Mouse (Mus musculus): ENCODE data around the gene Snrnp25. TPM values are rescaled to one million over a fixed set of nuclear protein-coding genes. Genes with fewer than 3 reads are reported as not detected.

Gene Snrnp25
- polyA plus RNA-seq, 1 experiment from 2014 or later: 87.0 TPM

GRCm38 (mm10) chr11:32226124-32226871 is 21.1 kb downstream of the Snrnp25 start, which contains the start of gene Mpg:
Mpg (plus strand) TSS chr11:32226505.
- DNase-seq (ENCODE audit: low spot score, missing footprints): peak; percentile 97
- peak; percentile 88 for ATAC-seq (ENCODE audit: low FRiP score)
- peak within 1 kb of the TSS; percentile 81 for H3K4me2 ChIP-seq
- H3K9me3 ChIP-seq (ENCODE audit: control insufficient read depth, low read length): no peaks in the 10 kb centered on the region
- 0 out of 2 replicates have a peak, but pooled peaks cover 3% of the 10 kb centered on the region for H3K36me3 ChIP-seq (ENCODE audit: control insufficient read depth, insufficient read depth, low read length)
- H3K4me3 ChIP-seq (ENCODE audit: low read depth, low read length): peak within 1 kb of the TSS; percentile 71
- H3K4me1 ChIP-seq (ENCODE audit: control insufficient read depth, insufficient read depth, low read length): peaks cover 22% of the 10 kb centered on the region
- peak within 1 kb of the TSS; percentile 83 for H3K9ac ChIP-seq (ENCODE audit: low read length)
- WGBS: 3% methylated on average over 47 of the region's 47 CpGs
- no peak within 1 kb of the TSS for H3K27ac ChIP-seq (ENCODE audit: low read depth, low read length)
- peaks cover 15% of the 10 kb centered on the region for H3K27me3 ChIP-seq (ENCODE audit: control insufficient read depth, insufficient read depth, low read length)

DNA sequence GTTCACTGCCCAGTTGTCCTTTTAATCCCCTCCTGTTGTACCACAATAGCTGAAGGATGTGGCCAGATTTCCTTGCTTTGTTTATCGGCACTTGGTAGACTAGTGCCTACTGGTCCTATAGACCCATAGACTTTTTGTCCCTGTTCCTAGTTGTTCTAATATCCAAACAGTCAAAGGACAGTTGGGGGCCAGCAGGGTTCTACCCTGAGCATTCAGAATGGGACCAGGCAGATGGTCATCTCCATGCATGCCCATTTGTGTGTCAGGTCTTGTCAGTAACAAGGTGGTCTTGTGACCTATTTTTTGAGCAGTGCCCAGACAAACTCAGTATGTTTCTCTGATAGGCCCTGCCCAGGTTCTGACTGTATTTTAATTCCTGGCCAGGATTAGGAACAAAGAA is 21.8 kb downstream of the Snrnp25 start:
- peak overlapping the region; percentile 81 for H3K4me2 ChIP-seq
- no peaks in the 10 kb centered on the region for H3K9me3 ChIP-seq (ENCODE audit: control insufficient read depth, low read length)
- H3K27ac ChIP-seq (ENCODE audit: low read depth, low read length): no peak overlapping the region
- H3K36me3 ChIP-seq (ENCODE audit: control insufficient read depth, insufficient read depth, low read length): 0 out of 2 replicates have a peak, but pooled peaks cover 5% of the 10 kb centered on the region
- H3K27me3 ChIP-seq (ENCODE audit: control insufficient read depth, insufficient read depth, low read length): peaks cover 15% of the 10 kb centered on the region
- peaks cover 18% of the 10 kb centered on the region for H3K4me1 ChIP-seq (ENCODE audit: control insufficient read depth, insufficient read depth, low read length)
- 21% methylated on average over 1 of the region's 1 CpGs for WGBS
- peak overlapping the region; percentile 83 for H3K9ac ChIP-seq (ENCODE audit: low read length)
- ATAC-seq (ENCODE audit: low FRiP score): no peak
- H3K4me3 ChIP-seq (ENCODE audit: low read depth, low read length): peak overlapping the region; percentile 71
- DNase-seq (ENCODE audit: low spot score, missing footprints): no peak

GRCm38 (mm10) chr11:32227555-32227954 is 22.3 kb downstream of the Snrnp25 start:
- Histone ChIP-seq H3K27ac (ENCODE audit: low read depth, low read length) (no peak overlapping the region), H3K4me3 (ENCODE audit: low read depth, low read length) (no peak overlapping the region), H3K36me3 (ENCODE audit: control insufficient read depth, insufficient read depth, low read length) (peaks cover 5% of the 10 kb centered on the region; the same call in 1 of the 2 replicates), H3K27me3 (ENCODE audit: control insufficient read depth, insufficient read depth, low read length) (peaks cover 11% of the 10 kb centered on the region), H3K9me3 (ENCODE audit: control insufficient read depth, low read length) (no peaks in the 10 kb centered on the region), H3K4me2 (no peak overlapping the region), H3K4me1 (ENCODE audit: control insufficient read depth, insufficient read depth, low read length) (peaks cover 13% of the 10 kb centered on the region), H3K9ac (ENCODE audit: low read length) (peak overlapping the region; percentile 83; the same call in 1 of the 2 replicates)
- ATAC-seq (ENCODE audit: low FRiP score) (no peak), DNase-seq (ENCODE audit: low spot score, missing footprints) (no peak)
- 92% methylated on average over 9 of the region's 9 CpGs for WGBS

GRCm38 (mm10) chr11:32228292-32228845 is 23.2 kb downstream of the Snrnp25 start:
- H3K9ac ChIP-seq (ENCODE audit: low read length): no peak overlapping the region
- H3K4me2 ChIP-seq: no peak overlapping the region
- no peak overlapping the region for H3K27ac ChIP-seq (ENCODE audit: low read depth, low read length)
- peaks cover 8% of the 10 kb centered on the region for H3K4me1 ChIP-seq (ENCODE audit: control insufficient read depth, insufficient read depth, low read length)
- no peak for ATAC-seq (ENCODE audit: low FRiP score)
- no peaks in the 10 kb centered on the region for H3K9me3 ChIP-seq (ENCODE audit: control insufficient read depth, low read length)
- peaks cover 3% of the 10 kb centered on the region; the same call in 1 of the 2 replicates for H3K27me3 ChIP-seq (ENCODE audit: control insufficient read depth, insufficient read depth, low read length)
- 91% methylated on average over 3 of the region's 3 CpGs for WGBS
- DNase-seq (ENCODE audit: low spot score, missing footprints): peak; percentile 62
- H3K4me3 ChIP-seq (ENCODE audit: low read depth, low read length): no peak overlapping the region
- peaks cover 6% of the 10 kb centered on the region for H3K36me3 ChIP-seq (ENCODE audit: control insufficient read depth, insufficient read depth, low read length)

- Histone ChIP-seq H3K4me3 (ENCODE audit: low read depth, low read length) (no peak overlapping the region), H3K27me3 (ENCODE audit: control insufficient read depth, insufficient read depth, low read length) (no peaks in the 10 kb centered on the region), H3K9me3 (ENCODE audit: control insufficient read depth, low read length) (no peaks in the 10 kb centered on the region), H3K9ac (ENCODE audit: low read length) (no peak overlapping the region), H3K4me2 (no peak overlapping the region), H3K27ac (ENCODE audit: low read depth, low read length) (no peak overlapping the region), H3K4me1 (ENCODE audit: control insufficient read depth, insufficient read depth, low read length) (peaks cover 8% of the 10 kb centered on the region), H3K36me3 (ENCODE audit: control insufficient read depth, insufficient read depth, low read length) (peaks cover 8% of the 10 kb centered on the region)
- DNase-seq (ENCODE audit: low spot score, missing footprints) (no peak), ATAC-seq (ENCODE audit: low FRiP score) (no peak)
- whole genome bisulfite sequencing: 83% methylated on average over 4 of the region's 4 CpGs
Measured at GRCm38 (mm10) chr11:32230220-32230619, 25.0 kb downstream of the Snrnp25 start.

- DNase-seq (ENCODE audit: low spot score, missing footprints) (no peak), ATAC-seq (ENCODE audit: low FRiP score) (no peak)
- no peaks in the 10 kb centered on the region for H3K27me3 ChIP-seq (ENCODE audit: control insufficient read depth, insufficient read depth, low read length)
- peaks cover 8% of the 10 kb centered on the region for H3K4me1 ChIP-seq (ENCODE audit: control insufficient read depth, insufficient read depth, low read length)
- peaks cover 8% of the 10 kb centered on the region for H3K36me3 ChIP-seq (ENCODE audit: control insufficient read depth, insufficient read depth, low read length)
- no peak overlapping the region for H3K4me2 ChIP-seq
- no peak overlapping the region for H3K9ac ChIP-seq (ENCODE audit: low read length)
- no peak overlapping the region for H3K4me3 ChIP-seq (ENCODE audit: low read depth, low read length)
- H3K27ac ChIP-seq (ENCODE audit: low read depth, low read length): no peak overlapping the region
- WGBS: 89% methylated on average over 2 of the region's 2 CpGs
- H3K9me3 ChIP-seq (ENCODE audit: control insufficient read depth, low read length): no peaks in the 10 kb centered on the region
Measured at GRCm38 (mm10) chr11:32231125-32231524, 25.9 kb downstream of the Snrnp25 start.

DNA sequence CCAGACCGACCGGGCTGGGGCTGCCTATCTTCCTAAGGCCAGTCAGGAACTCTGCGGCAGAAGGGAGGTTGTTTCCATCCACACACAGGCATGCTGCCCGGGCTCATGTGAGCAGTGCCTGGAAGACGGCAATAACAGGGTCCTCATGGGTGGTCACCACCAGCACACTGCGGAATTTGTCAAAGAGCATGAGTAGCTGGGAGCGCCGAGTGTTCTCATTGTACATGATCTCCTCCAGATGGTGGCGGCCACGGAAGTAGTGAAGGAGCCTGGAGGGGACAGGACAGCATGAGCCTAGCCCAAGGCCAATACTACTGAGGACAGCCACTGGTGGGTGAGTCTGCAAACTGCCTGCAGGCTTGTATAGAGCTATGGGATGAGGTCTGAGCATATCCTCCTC is 27.6 kb downstream of the Snrnp25 start:
- Histone ChIP-seq H3K4me2 (no peak overlapping the region), H3K4me1 (ENCODE audit: control insufficient read depth, insufficient read depth, low read length) (no peaks in the 10 kb centered on the region), H3K27ac (ENCODE audit: low read depth, low read length) (no peak overlapping the region), H3K27me3 (ENCODE audit: control insufficient read depth, insufficient read depth, low read length) (no peaks in the 10 kb centered on the region), H3K9me3 (ENCODE audit: control insufficient read depth, low read length) (no peaks in the 10 kb centered on the region), H3K4me3 (ENCODE audit: low read depth, low read length) (no peak overlapping the region), H3K36me3 (ENCODE audit: control insufficient read depth, insufficient read depth, low read length) (peaks cover 8% of the 10 kb centered on the region), H3K9ac (ENCODE audit: low read length) (no peak overlapping the region)
- DNase-seq (ENCODE audit: low spot score, missing footprints) (no peak), ATAC-seq (ENCODE audit: low FRiP score) (peak; percentile 41; the same call in 1 of the 2 replicates)
- 87% methylated on average over 10 of the region's 10 CpGs for WGBS

DNA sequence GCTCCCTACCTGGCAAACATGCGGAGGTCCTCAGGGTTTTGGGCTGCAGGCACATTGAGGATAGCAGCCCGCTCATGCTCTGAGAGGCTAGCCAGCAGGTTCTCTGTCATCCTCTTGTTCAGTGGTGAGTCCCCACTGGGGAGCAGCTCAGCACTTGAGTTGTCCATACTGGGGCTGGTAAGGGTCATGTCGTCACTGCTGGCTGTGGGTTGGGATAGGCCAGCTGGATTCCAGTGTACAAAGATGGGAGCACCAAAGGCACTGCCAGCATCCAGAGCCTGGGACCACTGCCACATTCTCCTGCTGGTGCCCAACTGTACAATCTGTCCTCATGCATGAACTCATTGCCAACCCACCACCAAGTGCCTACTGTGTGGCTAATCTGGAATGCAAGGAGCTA is 28.7 kb downstream of the Snrnp25 start:
- DNase-seq (ENCODE audit: low spot score, missing footprints) (peak; percentile 64), ATAC-seq (ENCODE audit: low FRiP score) (no peak)
- H3K9ac ChIP-seq (ENCODE audit: low read length): no peak overlapping the region
- peaks cover 8% of the 10 kb centered on the region for H3K36me3 ChIP-seq (ENCODE audit: control insufficient read depth, insufficient read depth, low read length)
- H3K9me3 ChIP-seq (ENCODE audit: control insufficient read depth, low read length): no peaks in the 10 kb centered on the region
- H3K4me2 ChIP-seq: no peak overlapping the region
- no peak overlapping the region for H3K27ac ChIP-seq (ENCODE audit: low read depth, low read length)
- H3K4me3 ChIP-seq (ENCODE audit: low read depth, low read length): no peak overlapping the region
- WGBS: 94% methylated on average over 3 of the region's 3 CpGs
- no peaks in the 10 kb centered on the region for H3K27me3 ChIP-seq (ENCODE audit: control insufficient read depth, insufficient read depth, low read length)
- no peaks in the 10 kb centered on the region for H3K4me1 ChIP-seq (ENCODE audit: control insufficient read depth, insufficient read depth, low read length)

DNA sequence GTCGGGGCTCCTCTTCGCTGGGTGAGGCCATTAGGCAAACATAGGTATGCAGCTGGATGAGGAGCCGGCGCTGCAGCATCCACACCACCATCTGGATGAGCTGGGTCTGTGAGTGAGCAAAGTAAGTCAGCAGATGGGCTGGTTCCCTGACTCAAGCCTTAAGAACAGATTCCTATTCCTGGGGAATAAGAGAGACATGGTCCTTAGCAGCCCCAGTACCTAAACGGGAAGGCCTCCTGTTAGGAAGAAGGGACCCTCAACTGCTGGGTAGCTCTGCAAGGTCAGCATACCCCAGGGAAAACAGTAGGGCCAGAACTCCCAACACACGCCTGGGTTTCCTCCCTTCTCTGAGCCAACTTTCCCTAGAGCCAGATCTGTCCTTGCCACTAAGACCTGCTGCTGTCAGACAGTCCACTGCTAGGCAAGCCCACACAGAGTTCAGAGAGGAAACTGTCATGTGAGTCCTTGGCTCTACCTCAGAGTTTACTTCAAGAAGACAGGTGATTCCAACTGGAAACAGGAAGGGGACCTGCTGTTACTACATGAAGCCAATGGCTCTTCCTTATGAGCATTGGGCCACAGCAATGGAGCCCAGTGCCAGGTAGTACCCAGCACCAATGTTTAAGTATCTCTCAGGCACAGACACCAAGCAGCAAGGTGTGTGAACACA is 29.7 kb downstream of the Snrnp25 start:
- peak; percentile 54 for DNase-seq (ENCODE audit: low spot score, missing footprints)
- no peaks in the 10 kb centered on the region for H3K4me1 ChIP-seq (ENCODE audit: control insufficient read depth, insufficient read depth, low read length)
- no peak overlapping the region for H3K9ac ChIP-seq (ENCODE audit: low read length)
- no peaks in the 10 kb centered on the region for H3K27me3 ChIP-seq (ENCODE audit: control insufficient read depth, insufficient read depth, low read length)
- no peaks in the 10 kb centered on the region for H3K9me3 ChIP-seq (ENCODE audit: control insufficient read depth, low read length)
- no peak overlapping the region for H3K4me3 ChIP-seq (ENCODE audit: low read depth, low read length)
- H3K36me3 ChIP-seq (ENCODE audit: control insufficient read depth, insufficient read depth, low read length): peaks cover 5% of the 10 kb centered on the region
- ATAC-seq (ENCODE audit: low FRiP score): no peak
- no peak overlapping the region for H3K4me2 ChIP-seq
- no peak overlapping the region for H3K27ac ChIP-seq (ENCODE audit: low read depth, low read length)
- 92% methylated on average over 6 of the region's 6 CpGs for WGBS
